Mouse (Mus musculus) kidney, adult 9 months (tissue): ENCODE measurements at regions not wholly inside any gene's neighbourhood (a gene's known extent, or its start where the extent isn't known, plus 50 kb on each side); places are given as distances from the start of the nearest gene placed in this dataset.
"Not testable (repeated sequence)": the region's sequence is repeated elsewhere in the genome, so short reads cannot be mapped to it uniquely, and the experiment has no call there.

Experiments used
- DNase-seq: peaks from one replicate; pipeline ENCODE4 v3.0.0; 2022

DNA sequence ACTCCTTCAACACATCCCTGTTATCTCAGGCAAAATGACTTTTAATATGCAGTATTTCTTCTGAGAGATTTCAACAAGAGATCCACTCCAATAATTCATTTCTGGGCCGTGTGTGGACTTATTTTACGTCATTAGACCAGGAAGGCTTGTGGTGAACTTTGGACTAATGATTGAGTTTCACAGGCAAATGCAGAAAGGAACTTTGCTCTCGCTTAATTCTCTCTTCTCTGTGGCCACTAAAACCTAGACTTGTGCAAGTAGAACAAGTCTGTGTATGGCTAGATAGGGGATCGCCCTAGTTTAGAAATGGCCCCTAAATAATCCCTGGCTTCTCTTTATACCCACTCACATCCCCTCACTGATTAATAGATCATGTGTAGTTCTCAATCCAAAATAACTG lies 50.6 kb upstream of the Ppp1r12a start:
- peak; percentile 12 for DNase-seq

- DNase-seq = no peak
Measured at GRCm38 (mm10) chr10:108110891-108111290, 51.1 kb upstream of the Ppp1r12a start.

- DNase-seq = no peak
Measured at GRCm38 (mm10) chr10:108110197-108110596, 51.8 kb upstream of the Ppp1r12a start.

GRCm38 (mm10) chr10:108108500-108108899 lies 53.5 kb upstream of the Ppp1r12a start:
- DNase-seq = not testable (repeated sequence)

DNA sequence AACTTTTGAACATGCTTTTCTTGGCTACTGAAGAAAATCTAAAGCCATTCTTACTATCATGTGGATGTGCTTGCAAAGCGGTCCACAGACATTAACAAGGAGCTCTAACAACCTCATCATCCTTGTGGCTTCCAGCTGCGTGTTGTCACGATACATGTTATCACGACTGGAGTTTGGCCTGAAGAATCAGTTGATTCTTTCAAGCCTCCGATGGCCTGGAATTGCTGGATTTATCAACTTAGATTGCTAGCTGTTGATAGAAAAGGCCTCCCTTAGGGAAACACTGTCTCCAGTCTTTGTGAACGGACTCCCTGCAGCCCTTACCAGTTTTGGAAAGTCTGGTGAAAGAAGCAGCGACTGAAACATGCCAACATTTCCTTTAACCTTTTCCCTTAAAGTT lies 60.5 kb upstream of the Ppp1r12a start:
- no peak for DNase-seq

DNA sequence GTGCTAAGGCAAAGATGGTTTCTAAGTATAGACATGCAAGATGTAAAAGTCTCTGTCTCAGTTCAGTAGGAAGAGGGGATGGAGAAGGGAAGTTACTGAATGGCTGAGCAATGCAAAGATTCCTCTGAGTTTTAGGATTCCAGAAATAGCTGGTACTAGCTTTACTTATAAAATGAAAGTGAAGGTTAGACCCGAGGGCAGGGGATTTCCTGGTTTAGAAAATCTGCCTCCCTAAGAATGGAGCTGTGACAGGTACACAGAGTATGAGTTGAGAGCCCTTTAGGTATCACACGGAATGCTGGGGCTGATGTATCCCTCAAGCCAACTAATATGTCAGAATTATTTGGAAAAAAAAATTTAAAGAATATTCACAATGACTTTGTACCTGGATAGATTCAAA lies 69.0 kb upstream of the Ppp1r12a start:
- no peak for DNase-seq

DNA sequence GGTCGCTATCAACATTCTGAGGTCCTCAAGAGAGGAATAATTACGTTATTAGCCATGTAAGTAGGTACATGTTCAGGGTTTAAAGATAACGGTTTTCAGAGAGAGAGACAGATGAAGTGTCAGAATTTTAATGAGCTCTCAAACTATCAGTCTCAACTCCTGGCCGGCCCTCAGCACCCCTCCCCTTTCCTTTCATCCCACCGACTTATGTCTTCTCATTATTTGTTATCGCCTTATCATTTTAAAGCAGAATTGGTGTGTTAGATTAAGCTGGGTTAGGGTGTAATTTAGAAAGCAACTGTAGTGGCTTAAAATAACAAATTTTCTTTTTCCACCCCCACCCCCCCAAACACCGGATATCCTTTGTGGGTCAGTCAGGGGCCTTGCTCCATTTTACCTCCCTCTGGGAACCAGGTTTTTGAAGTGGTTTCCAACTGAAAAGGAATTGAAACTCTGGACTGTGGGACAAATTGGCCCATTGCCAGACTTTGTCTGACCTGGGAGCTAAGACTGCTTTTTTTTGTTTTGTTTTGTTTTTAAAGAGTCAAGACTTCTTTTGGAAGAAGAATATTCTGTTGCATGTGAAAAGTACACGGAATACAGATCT lies 72.5 kb upstream of the Ppp1r12a start:
- peak; percentile 23 for DNase-seq

DNA sequence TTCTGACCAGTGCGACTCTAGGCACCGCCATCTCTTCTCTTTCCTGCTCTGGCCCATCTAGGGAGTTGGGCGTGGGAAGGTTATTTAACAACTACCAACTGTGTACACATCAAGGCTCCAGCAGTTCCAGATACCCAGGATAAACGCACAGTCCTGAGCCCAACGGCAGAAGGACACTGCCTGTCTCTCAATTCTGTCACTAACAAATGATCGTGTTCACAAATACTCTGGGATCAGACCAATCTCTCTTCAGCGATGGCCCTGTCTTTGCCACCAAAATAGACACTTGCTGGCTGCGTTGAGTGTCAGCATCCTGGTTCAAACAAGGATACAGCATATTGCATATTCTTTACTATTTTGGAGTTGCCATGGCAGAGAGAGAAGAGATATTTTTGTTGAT lies 73.1 kb upstream of the Ppp1r12a start:
- no peak for DNase-seq

DNA sequence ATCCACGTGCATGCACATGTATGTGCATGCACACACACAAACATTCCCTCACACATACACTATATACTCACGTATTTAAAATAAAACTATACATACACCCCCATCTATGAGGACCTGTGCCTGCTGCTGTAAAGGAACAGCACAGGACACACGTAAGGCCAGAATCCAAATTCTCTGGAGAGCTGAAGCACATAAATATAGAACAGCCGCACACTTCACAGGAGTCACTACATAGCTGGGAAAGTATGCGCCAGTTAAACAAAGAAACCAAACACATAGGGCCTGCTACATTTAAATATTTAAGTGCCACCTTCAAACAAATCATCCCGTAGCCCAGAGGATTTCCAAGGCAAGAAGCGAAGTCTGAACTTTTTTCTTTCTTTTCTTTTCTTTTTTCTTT lies 73.8 kb upstream of the Ppp1r12a start:
- DNase-seq = no peak

- no peak for DNase-seq
Measured at GRCm38 (mm10) chr10:108083220-108083619, 78.8 kb upstream of the Ppp1r12a start.

DNA sequence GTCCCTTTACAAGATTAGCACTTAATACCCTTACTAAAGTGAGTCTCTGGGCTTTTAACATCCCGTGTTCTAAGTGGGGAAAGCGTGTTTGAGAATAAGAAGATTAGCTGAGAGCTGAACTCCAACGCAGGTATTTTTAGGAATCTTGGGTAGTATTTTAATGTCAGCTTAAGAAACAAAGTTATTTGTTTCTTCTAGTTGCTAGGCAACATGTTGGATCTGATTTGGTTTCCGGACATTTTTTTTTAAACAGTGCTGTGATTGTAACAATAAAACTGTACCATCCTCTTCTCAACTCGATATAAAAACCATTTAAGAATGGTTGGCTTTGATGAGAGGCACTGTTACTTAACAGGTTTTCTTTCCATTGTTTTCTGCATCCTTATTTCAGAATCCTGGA lies 86.8 kb upstream of the Ppp1r12a start:
- no peak for DNase-seq

GRCm38 (mm10) chr10:108073828-108074227 lies 88.2 kb upstream of the Ppp1r12a start:
- DNase-seq = no peak

DNA sequence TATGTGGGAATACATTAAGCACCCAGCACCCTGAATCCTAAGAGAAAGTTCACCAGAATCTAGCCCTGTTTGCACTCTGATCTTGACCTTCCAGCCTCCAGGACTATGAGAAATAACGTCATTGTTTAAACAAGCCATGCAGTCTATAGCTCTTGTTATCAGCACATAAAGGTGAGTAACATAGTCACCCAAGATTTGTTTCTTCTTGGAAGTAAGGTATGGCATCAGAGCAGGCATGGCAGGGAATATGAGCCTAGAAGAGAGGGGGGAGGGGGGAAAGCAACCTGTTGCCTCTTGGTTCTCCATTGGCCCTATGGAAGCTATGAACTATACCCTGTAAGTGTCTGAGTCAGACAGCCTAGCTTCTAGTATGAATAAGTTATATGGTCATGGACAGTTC lies 89.8 kb upstream of the Ppp1r12a start:
- no peak for DNase-seq

- no peak for DNase-seq
Measured at GRCm38 (mm10) chr10:108071424-108071823, 90.6 kb upstream of the Ppp1r12a start.

DNA sequence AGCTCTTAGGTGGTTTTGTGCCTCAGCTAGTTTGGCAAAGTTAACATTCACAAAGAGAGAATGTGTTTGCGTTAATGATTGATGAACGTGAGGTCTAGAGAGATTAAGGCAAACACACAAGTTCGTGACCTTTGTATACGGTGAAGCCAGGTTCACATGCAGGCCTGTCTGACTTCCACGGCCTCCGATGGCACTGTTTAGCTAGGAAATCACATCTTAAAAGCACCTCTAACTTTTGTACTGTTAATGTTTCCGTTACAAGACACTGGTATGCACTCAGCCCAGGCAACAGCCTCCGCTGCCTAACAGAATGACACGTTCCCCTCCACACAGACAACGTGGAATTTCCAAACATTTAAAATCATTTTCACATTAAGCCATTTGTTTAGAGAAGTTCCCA lies 94.3 kb upstream of the Ppp1r12a start:
- peak; percentile 81 for DNase-seq

DNA sequence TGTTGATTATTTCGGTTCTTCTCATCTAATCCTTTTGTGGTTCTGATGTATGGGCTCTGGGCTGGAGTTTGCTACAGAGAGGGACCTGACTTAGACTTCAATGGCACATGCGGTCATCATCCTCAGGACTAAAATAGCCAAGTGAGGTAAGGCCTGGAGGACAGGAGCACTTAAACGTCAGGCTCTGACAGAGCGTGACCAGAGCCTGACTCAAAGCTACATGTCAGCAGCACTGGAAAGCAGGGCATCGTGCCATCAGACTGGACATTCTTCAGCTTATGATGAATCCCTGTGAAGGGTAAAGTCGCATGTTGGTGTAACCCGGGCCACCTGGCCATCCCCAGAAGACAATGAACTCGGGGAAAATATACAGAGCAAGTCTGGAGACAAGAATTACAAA lies 95.8 kb upstream of the Ppp1r12a start:
- DNase-seq = peak; percentile 62

DNA sequence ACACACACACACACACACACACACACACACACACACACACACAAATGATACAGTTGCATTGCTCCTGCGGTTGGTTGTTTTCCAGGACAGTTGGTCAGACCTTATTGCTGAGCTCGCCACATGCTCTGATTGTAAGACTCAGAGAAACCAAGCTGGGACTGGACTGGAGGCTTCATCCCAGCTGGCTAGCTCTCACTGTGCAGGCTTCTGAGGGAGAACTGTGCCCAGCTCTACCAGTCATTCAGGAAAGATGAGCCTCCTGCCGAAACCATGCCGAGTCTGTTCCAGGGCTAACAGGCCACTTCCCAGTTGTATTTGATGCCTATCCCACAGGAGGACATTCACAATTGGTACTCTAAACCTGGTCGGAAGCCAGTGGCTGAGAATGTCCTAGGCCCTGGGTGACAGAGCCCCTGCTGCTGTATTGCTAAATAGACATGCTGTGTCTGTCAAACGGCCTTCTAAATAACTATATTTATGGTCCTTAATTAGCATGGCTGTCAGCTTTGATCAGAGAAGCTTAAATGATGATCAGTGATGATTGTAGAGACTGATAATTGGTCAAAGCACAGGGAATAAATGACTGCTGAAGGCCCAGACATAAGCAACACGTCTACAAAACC lies 100.1 kb upstream of the Ppp1r12a start:
- DNase-seq = no peak

- no peak for DNase-seq
Measured at GRCm38 (mm10) chr10:108060554-108060953, 101.4 kb upstream of the Ppp1r12a start.

GRCm38 (mm10) chr10:108051637-108052036 lies 110.4 kb upstream of the Ppp1r12a start:
- no peak for DNase-seq

DNA sequence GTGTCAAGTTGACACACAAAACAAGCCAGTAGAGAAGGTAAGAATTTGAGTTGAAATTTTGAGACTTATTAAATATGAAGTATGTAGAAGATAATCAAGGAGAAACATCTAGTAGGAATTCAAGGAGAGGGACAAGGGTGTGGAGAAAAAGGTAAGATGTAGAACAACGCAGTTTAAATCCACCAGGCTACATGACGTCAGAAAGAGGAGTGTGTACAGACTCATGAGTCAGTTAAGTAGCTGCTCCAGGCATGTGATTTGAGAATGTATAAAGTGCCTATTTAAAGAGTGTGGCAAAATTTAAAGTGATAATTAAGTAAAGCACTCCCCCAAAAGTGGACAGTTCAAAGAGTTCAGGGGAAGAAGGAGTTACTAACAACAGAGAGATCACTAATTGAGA lies 113.6 kb upstream of the Ppp1r12a start:
- no peak for DNase-seq

DNA sequence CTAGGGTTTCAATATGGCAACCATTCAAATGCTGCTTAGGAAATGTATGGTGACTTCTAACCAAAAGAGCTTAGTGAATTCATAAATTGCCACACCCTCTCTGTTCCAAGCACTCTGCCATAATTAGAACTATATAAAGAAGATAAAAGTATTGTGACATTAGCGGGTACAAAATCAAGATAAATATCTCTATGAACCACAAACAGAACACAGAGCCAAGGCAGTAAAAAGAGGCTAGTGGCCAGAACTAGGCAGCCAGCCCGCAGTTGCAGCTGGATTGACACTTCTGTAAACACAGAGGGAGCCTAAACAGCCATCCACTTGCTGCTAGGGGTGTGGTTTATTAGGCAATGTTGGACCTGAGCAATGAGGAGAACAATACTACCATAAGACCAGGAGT lies 118.5 kb upstream of the Ppp1r12a start:
- DNase-seq = no peak

- DNase-seq = no peak
Measured at GRCm38 (mm10) chr10:108040027-108040426, 122.0 kb upstream of the Ppp1r12a start.

GRCm38 (mm10) chr10:108036486-108037109 lies 124.7 kb upstream of the Otogl start:
- no peak for DNase-seq

DNA sequence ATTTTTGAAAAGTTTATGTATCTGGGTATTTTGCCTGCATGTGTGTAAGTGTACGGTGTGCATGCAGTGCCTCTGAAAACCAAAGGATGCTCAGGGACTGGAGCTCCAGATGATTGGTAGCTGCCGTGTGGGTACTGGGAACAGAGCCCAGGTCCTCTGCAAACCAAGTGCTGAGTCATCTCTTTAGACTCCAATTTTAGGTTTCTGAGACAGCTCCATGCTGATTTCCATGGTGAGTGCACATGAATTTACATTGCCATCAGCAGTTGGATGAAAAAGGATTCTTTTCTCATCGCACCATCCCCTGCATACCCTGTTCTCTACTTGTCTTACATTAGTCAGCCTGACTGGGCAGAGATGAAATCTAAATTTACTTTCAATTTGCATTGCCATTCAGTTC lies 122.1 kb upstream of the Otogl start:
- no peak for DNase-seq

GRCm38 (mm10) chr10:108033317-108033795 lies 121.4 kb upstream of the Otogl start:
- no peak for DNase-seq
